Mouse (Mus musculus) neural tube, embryonic 13.5 days (tissue): ENCODE results near the gene Polr3f. TPM values are rescaled to one million over a fixed set of nuclear protein-coding genes. Genes with fewer than 3 reads are reported as not detected.

Experiments
- polyA plus RNA-seq: library from polyadenylated mRNA; unstranded; fragments of >200 nt; fragmentation: Nextera tagmentation; extraction: Ambion mirVana; gene quantifications from 2 replicates; pipeline ENCODE4 v1.2.1, GENCODE M21; 2015

Gene Polr3f
- polyA plus RNA-seq, 1 experiment from 2014 or later, result 27.4 TPM

Other genes with a start within 250 kb of the Polr3f start
- 0.21 TPM in 1 of 2 replicates, not detected in the other for gene Ovol2, start 195.6 kb upstream of the Polr3f start, polyA plus RNA-seq
- gene Kat14, start 158.7 kb upstream of the Polr3f start, polyA plus RNA-seq, result 27.5 and 31.1 TPM in 2 replicates
- gene Pet117, start 158.7 kb upstream of the Polr3f start, polyA plus RNA-seq, result 2.4 and 6.1 TPM in 2 replicates
- 9.7 and 12.9 TPM in 2 replicates for gene Dzank1, start 304 bp upstream of the Polr3f start, polyA plus RNA-seq
- 62.1 and 64.9 TPM in 2 replicates for gene Rbbp9, start 23.2 kb downstream of the Polr3f start, polyA plus RNA-seq
- 75.2 and 75.6 TPM in 2 replicates for gene Sec23b, start 28.5 kb downstream of the Polr3f start, polyA plus RNA-seq
- 59.4 and 68.3 TPM in 2 replicates for gene Smim26, start 66.3 kb downstream of the Polr3f start, polyA plus RNA-seq
- gene Dtd1, start 72.2 kb downstream of the Polr3f start, polyA plus RNA-seq, result 77.0 and 88.7 TPM in 2 replicates